Mouse (Mus musculus) adipose tissue, adult 10 weeks (tissue): ENCODE results near the gene Olfr503. TPM values are rescaled to one million over a fixed set of nuclear protein-coding genes. Genes with fewer than 3 reads are reported as not detected.

Source experiments
- polyA plus RNA-seq: library from polyadenylated mRNA; stranded (reverse); fragments of 350-450 nt; fragmentation: Illumina TruSeq; extraction: RNeasy Lipid Tissue Mini Kit (QIAGEN cat#74804); gene quantifications from one replicate; pipeline ENCODE4 v1.2.3, GENCODE M21; 2014; ENCODE audit warnings: low read depth, low replicate concordance

Olfr503 gene
- polyA plus RNA-seq = not detected

DNA sequence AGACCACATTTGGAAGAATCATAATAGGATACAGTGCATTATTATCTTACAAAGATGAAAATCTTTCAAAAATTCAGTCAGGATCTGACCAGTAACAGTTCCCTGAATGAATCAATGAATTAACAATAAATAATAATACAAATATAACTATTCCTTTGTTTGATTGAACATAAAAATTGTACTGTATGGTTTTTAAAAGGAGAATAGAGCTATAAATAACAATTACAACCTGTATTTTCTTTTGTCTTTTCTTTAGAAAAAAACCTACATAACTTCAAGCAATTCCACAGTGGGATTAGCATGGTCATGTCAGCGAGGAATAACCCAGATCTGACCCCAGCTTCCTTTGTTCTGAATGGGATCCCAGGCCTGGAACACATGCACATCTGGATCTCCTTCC lies at the start of gene Olfr503:
Gene Olfr503, plus strand, starts transcription at position 301 of the 400 bp plus-strand sequence.

DNA sequence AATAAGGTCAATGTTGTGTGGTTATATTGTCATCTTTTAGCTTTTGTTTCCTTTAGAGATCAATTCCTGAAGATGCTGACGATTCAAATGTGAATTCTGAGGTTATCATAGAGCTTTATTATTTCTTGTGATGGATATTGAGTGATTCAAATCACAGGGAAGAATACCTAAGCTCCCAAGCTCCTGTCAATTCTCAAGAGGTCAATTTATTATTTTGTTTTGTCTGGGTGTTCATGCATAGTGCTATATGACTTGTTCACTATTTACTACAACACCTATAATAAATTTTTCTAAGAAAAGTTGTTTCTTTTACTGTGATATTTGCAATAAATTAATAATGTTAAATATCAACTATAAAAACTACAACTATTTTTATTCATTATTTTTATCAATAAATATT lies 19.4 kb upstream of the Olfr503 start, which contains the start of gene Olfr502:
Gene Olfr502, minus strand, starts transcription at position 101 of the 400 bp plus-strand sequence.

DNA sequence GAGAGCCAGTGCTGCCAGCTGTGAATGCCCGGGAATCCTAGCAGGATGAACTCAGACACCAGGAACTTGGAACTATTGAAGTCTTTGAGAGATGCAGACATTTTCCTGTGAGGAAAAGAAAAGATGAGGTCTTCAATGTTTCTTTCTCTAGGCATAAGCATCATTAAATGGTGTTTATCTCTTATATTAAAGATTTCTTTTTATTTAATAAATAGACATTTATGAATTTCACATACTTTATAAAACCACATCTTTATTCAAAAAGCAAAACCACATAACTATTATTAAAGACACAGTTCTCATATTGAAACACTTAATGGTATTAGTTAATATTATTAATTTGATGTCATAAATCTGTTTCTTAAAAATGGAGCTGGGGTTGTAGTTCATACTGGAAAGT lies 21.4 kb downstream of the Olfr503 start, which contains the start of gene Olfr504:
Gene Olfr504, minus strand, starts transcription at position 101 of the 400 bp plus-strand sequence.

Other genes starting within 250 kb of the Olfr503 start
- not detected for gene Olfr491, start 231.1 kb upstream of the Olfr503 start, polyA plus RNA-seq
- gene Olfr492, start 220.9 kb upstream of the Olfr503 start, polyA plus RNA-seq = not detected
- gene Olfr493, start 197.5 kb upstream of the Olfr503 start, polyA plus RNA-seq = not detected
- gene Olfr494, start 179.2 kb upstream of the Olfr503 start, polyA plus RNA-seq = not detected
- gene Olfr495, start 151.4 kb upstream of the Olfr503 start, polyA plus RNA-seq = not detected
- not detected for gene Olfr497, start 124.1 kb upstream of the Olfr503 start, polyA plus RNA-seq
- gene Olfr498, start 79.2 kb upstream of the Olfr503 start, polyA plus RNA-seq = not detected
- not detected for gene Olfr502, start 19.5 kb upstream of the Olfr503 start, polyA plus RNA-seq
- not detected for gene Olfr504, start 21.3 kb downstream of the Olfr503 start, polyA plus RNA-seq
- gene Olfr506, start 66.3 kb downstream of the Olfr503 start, polyA plus RNA-seq = not detected
- not detected for gene Olfr507, start 77.3 kb downstream of the Olfr503 start, polyA plus RNA-seq
- gene Olfr508, start 85.5 kb downstream of the Olfr503 start, polyA plus RNA-seq = not detected
- gene Olfr509, start 107.4 kb downstream of the Olfr503 start, polyA plus RNA-seq = not detected
- gene Olfr510, start 121.9 kb downstream of the Olfr503 start, polyA plus RNA-seq = not detected
- not detected for gene Olfr512, start 168.8 kb downstream of the Olfr503 start, polyA plus RNA-seq
- not detected for gene Olfr513, start 206.4 kb downstream of the Olfr503 start, polyA plus RNA-seq